8 mouse cellular contexts compared by ENCODE assay signal in the genomic region with DNA sequence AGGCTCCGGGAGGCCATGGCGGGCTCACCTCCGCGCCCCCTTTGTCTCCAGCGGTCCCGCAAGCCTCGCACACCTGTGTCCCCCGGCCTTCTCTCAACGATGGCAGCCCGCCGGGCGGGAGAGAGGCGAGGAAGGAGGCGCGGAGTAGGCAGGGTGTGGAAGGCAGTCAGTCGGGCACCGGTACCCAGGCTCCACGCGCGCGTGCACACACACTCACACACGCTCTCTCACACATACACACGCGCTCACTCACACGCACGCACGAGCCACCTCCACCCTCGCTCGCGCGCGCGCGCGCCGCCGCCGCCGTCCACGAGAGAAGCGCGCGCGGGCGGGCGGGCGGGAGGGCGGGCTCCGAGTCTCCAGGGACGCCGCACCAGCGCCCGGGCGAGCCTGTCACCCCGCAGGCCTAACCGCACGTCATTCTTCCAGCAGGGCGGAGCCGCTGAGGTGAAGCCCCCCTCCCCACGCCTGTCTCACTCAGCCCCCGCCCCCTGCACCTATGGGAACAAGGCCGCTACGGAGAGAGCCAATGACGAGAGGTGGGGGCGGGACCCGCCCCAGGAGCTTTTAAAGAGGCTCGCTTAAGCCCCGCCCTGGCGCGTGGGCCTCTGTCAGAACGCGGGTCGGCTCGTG. TPM values are rescaled to one million over a fixed set of nuclear protein-coding genes. Genes with fewer than 3 reads are reported as not detected.
DNase-seq lines count a peak whose midpoint lies in the region; ATAC-seq and TF ChIP-seq lines count a peak whose summit lies in the region.

TSS of gene Rundc3b (minus strand) at position 357 of the 636 bp plus-strand sequence.

- DNase-seq in cerebellum, adult 2 months = peak; percentile 95 to 96
- DNase-seq in layer of hippocampus, adult 8-10 months (ENCODE audit: low spot score in 2 of 2) = peak; percentile 90 to 91
- peak; percentile 87 for DNase-seq in lung, embryonic 14.5 days
- DNase-seq in thymus, adult 18-20 months = peak; percentile 86 to 91

- TF ChIP-seq CTCF in ES-Bruce4 (IDR thresholded peaks at IDR 0.05; ENCODE audit: low read depth, low read length) = no peak
- no peak for TF ChIP-seq CTCF in cerebellum, adult 2 months (IDR thresholded peaks at IDR 0.05; ENCODE audit: borderline replicate concordance, insufficient read depth, low read depth, low read length)
- 0 out of 2 replicates have a peak, but pooled peaks have one; percentile 3 for TF ChIP-seq CTCF in lung, embryonic 14.5 days (IDR thresholded peaks at IDR 0.05; ENCODE audit: low read depth)
- no peak for TF ChIP-seq CTCF in olfactory bulb, adult 2 months (IDR thresholded peaks at IDR 0.05; ENCODE audit: insufficient read depth, low read depth, low read length)

- H3K27me3 ChIP-seq in ES-Bruce4 (ENCODE audit: control insufficient read depth, insufficient read depth, low read length, poor library complexity, severe bottlenecking) = no peaks in the 10 kb centered on the region
- no peaks in the 10 kb centered on the region for H3K27me3 ChIP-seq in cerebellum, adult 2 months (ENCODE audit: control insufficient read depth, insufficient read depth, low read length)
- no peaks in the 10 kb centered on the region for H3K27me3 ChIP-seq in lung, embryonic 14.5 days (ENCODE audit: insufficient read depth, low read length)

- H3K4me3 ChIP-seq in ES-Bruce4 (ENCODE audit: low read depth, low read length) = peak within 1 kb of the TSS; percentile 81
- peak within 1 kb of the TSS; percentile 78 for H3K4me3 ChIP-seq in cerebellum, adult 2 months (replicated peaks; ENCODE audit: insufficient read depth, low read depth, low read length)
- peak within 1 kb of the TSS; percentile 68 for H3K4me3 ChIP-seq in lung, embryonic 14.5 days (ENCODE audit: low read depth, low read length)
- peak within 1 kb of the TSS; percentile 95 for H3K4me3 ChIP-seq in olfactory bulb, adult 2 months (ENCODE audit: insufficient read depth, low read depth, low read length)

- H3K9ac ChIP-seq in ES-Bruce4 (ENCODE audit: low read depth, poor library complexity, severe bottlenecking) = peak within 1 kb of the TSS; percentile 69
- H3K9ac ChIP-seq in lung, embryonic 14.5 days = peak within 1 kb of the TSS; percentile 59

- H3K4me1 ChIP-seq in ES-Bruce4 (ENCODE audit: control insufficient read depth, insufficient read depth, low read length) = no peaks in the 10 kb centered on the region
- H3K4me1 ChIP-seq in cerebellum, adult 2 months (ENCODE audit: control insufficient read depth, insufficient read depth, low read length) = no peaks in the 10 kb centered on the region
- no peaks in the 10 kb centered on the region for H3K4me1 ChIP-seq in lung, embryonic 14.5 days (ENCODE audit: insufficient read depth)
- H3K4me1 ChIP-seq in olfactory bulb, adult 2 months (ENCODE audit: control insufficient read depth, insufficient read depth, low read length) = 0 out of 2 replicates have a peak, but pooled peaks cover 4% of the 10 kb centered on the region

- no peak for TF ChIP-seq EP300 in ES-Bruce4 (IDR thresholded peaks at IDR 0.05; ENCODE audit: insufficient read depth, low read depth, low read length)

- no peaks in the 10 kb centered on the region for H3K36me3 ChIP-seq in ES-Bruce4 (ENCODE audit: control insufficient read depth, insufficient read depth, low read length, poor library complexity, severe bottlenecking)
- no peaks in the 10 kb centered on the region for H3K36me3 ChIP-seq in lung, embryonic 14.5 days (ENCODE audit: insufficient read depth)

- WGBS in cerebellum, adult 2 months = under 1% methylated on average over 47 of the region's 74 CpGs
- WGBS in lung, embryonic 14.5 days = under 1% methylated on average over 59 of the region's 74 CpGs
- WGBS in olfactory bulb, adult 2 months = under 1% methylated on average over 74 of the region's 74 CpGs

- no peak within 1 kb of the TSS for H3K27ac ChIP-seq in ES-Bruce4 (ENCODE audit: insufficient read depth, low read length)
- peak within 1 kb of the TSS; percentile 66 for H3K27ac ChIP-seq in cerebellum, adult 2 months (ENCODE audit: insufficient read depth, low read length)
- H3K27ac ChIP-seq in lung, embryonic 14.5 days (ENCODE audit: low read depth) = no peak within 1 kb of the TSS
- peak within 1 kb of the TSS; percentile 50; the same call in 1 of the 2 replicates for H3K27ac ChIP-seq in olfactory bulb, adult 2 months (ENCODE audit: insufficient read depth, low read depth, low read length)

- ATAC-seq in frontal cortex, adult (ENCODE audit: low TSS enrichment) = peak; percentile 94
- peak; percentile 97 for ATAC-seq in hematopoietic stem cell, adult 5-6 weeks (replicated peaks in 1 of 2; ENCODE audit: insufficient read depth in 1 of 2, low FRiP score in 2 of 2, low TSS enrichment in 1 of 2, low read depth in 1 of 2, poor library complexity in 2 of 2, severe bottlenecking in 2 of 2)
- ATAC-seq in lung, embryonic 14.5 days (ENCODE audit: insufficient read depth) = peak; percentile 97

- TF ChIP-seq POLR2A in ES-Bruce4 (IDR thresholded peaks at IDR 0.05; ENCODE audit: insufficient read depth, low read length) = no peak
- TF ChIP-seq POLR2A in cerebellum, adult 2 months (IDR thresholded peaks at IDR 0.05; ENCODE audit: borderline replicate concordance, insufficient read depth, low read length) = peak; percentile 55
- TF ChIP-seq POLR2A in olfactory bulb, adult 2 months (IDR thresholded peaks at IDR 0.05; ENCODE audit: insufficient read depth, low read depth, low read length) = no peak

- H3K4me2 ChIP-seq in lung, embryonic 14.5 days = peak within 1 kb of the TSS; percentile 99

- H3K9me3 ChIP-seq in ES-Bruce4 (replicated peaks; ENCODE audit: control insufficient read depth, insufficient read depth, low read length, poor library complexity, severe bottlenecking) = no peaks in the 10 kb centered on the region
- no peaks in the 10 kb centered on the region for H3K9me3 ChIP-seq in lung, embryonic 14.5 days (ENCODE audit: low read depth, low read length)

RNA-seq across cellular contexts. Expression of gene Rundc3b, which starts in this region (rescaled TPM):
- 4.1 and 4.6 TPM in 2 replicates for polyA plus RNA-seq in ES-Bruce4 (2011; ENCODE audit: insufficient read depth, insufficient read length, low read depth, missing spikeins)
- 15.5 and 15.6 TPM in 2 replicates for polyA plus RNA-seq in cerebellum, adult 2 months (2012; rRNA removed)
- 3.9 and 4.2 TPM in 2 replicates for total RNA-seq in hematopoietic stem cell, adult 5-6 weeks (2017)
- 10 to 100 TPM; 28.0 to 33.6 (median 33.2) TPM for total RNA-seq in layer of hippocampus, adult 8-10 months (2022)
- polyA plus RNA-seq in lung, embryonic 14.5 days (2014; fragmentation: Nextera tagmentation; extraction: Ambion mirVana) = 2.1 and 2.8 TPM in 2 replicates
- polyA plus RNA-seq in olfactory bulb, adult 2 months (2012; ENCODE audit: insufficient read depth, insufficient read length, low replicate concordance, missing spikeins) = not detected in 2 replicates

Comparison
In these comparisons a context has a peak if more than half of its experiments do, and no peak if none do; other contexts are left out.
1. H3K27ac ChIP-seq: peak in cerebellum, adult 2 months (single experiment) and olfactory bulb, adult 2 months (single experiment); none in ES-Bruce4 (single experiment) and lung, embryonic 14.5 days (single experiment).
2. Peak in every context shown above with its lines, with median percentiles within 50 percentile points of each other: H3K4me3 ChIP-seq, DNase-seq and ATAC-seq.